Mouse (Mus musculus): ENCODE results near the gene AC124108.1. TPM values are rescaled to one million over a fixed set of nuclear protein-coding genes. Genes with fewer than 3 reads are reported as not detected.
A peak's percentile ranks its signal among the peaks of the same experiment; 100 is the strongest.
"Not testable (repeated sequence)": the region's sequence is repeated elsewhere in the genome, so short reads cannot be mapped to it uniquely, and the experiment has no call there.

AC124108.1 gene
- polyA plus RNA-seq, 1 experiment from 2014 or later: 0.07 TPM

- no peaks in the 10 kb centered on the region for H3K9me3 ChIP-seq (replicated peaks; ENCODE audit: low read length)
- DNase-seq (ENCODE audit: low spot score) (no peak), ATAC-seq (replicated peaks; ENCODE audit: low FRiP score, low read depth) (no peak)
- no peak overlapping the region for H3K4me2 ChIP-seq (ENCODE audit: low read length)
- peaks cover 9% of the 10 kb centered on the region for H3K4me1 ChIP-seq (replicated peaks; ENCODE audit: insufficient read depth, low read length)
- 52% methylated on average over 7 of the region's 7 CpGs for WGBS
- H3K27me3 ChIP-seq (ENCODE audit: insufficient read depth, low read length): no peaks in the 10 kb centered on the region
- H3K36me3 ChIP-seq (ENCODE audit: insufficient read depth, low read length): no peaks in the 10 kb centered on the region
- H3K4me3 ChIP-seq (replicated peaks; ENCODE audit: low read depth, low read length): no peak overlapping the region
- TF ChIP-seq CTCF (IDR thresholded peaks at IDR 0.05; ENCODE audit: low read depth): no peak
- H3K27ac ChIP-seq: no peak overlapping the region
- no peak overlapping the region for H3K9ac ChIP-seq (ENCODE audit: low read depth, low read length)
Measured at GRCm38 (mm10) chr1:132161211-132161880, 29.9 kb upstream of the AC124108.1 start.

GRCm38 (mm10) chr1:132162618-132163017, 28.6 kb upstream of the AC124108.1 start:
- not testable (repeated sequence) for H3K4me3 ChIP-seq (replicated peaks; ENCODE audit: low read depth, low read length); H3K9me3 ChIP-seq (replicated peaks; ENCODE audit: low read length); H3K27me3 ChIP-seq (ENCODE audit: insufficient read depth, low read length); ATAC-seq (replicated peaks; ENCODE audit: low FRiP score, low read depth); H3K4me2 ChIP-seq (ENCODE audit: low read length); H3K36me3 ChIP-seq (ENCODE audit: insufficient read depth, low read length); H3K4me1 ChIP-seq (replicated peaks; ENCODE audit: insufficient read depth, low read length); DNase-seq (ENCODE audit: low spot score); H3K27ac ChIP-seq; H3K9ac ChIP-seq (ENCODE audit: low read depth, low read length)
- 53% methylated on average over 9 of the region's 9 CpGs for WGBS
- peak; percentile 52 for TF ChIP-seq CTCF (IDR thresholded peaks at IDR 0.05; ENCODE audit: low read depth)

- no peaks in the 10 kb centered on the region for H3K4me1 ChIP-seq (replicated peaks; ENCODE audit: insufficient read depth, low read length)
- 22% methylated on average over 13 of the region's 13 CpGs for WGBS
- H3K4me2 ChIP-seq (ENCODE audit: low read length): no peak overlapping the region
- no peak for ATAC-seq (replicated peaks; ENCODE audit: low FRiP score, low read depth)
- no peaks in the 10 kb centered on the region for H3K27me3 ChIP-seq (ENCODE audit: insufficient read depth, low read length)
- no peak overlapping the region for H3K27ac ChIP-seq
- no peak for DNase-seq (ENCODE audit: low spot score)
- H3K9me3 ChIP-seq (replicated peaks; ENCODE audit: low read length): no peaks in the 10 kb centered on the region
- no peak overlapping the region for H3K4me3 ChIP-seq (replicated peaks; ENCODE audit: low read depth, low read length)
- H3K36me3 ChIP-seq (ENCODE audit: insufficient read depth, low read length): no peaks in the 10 kb centered on the region
- no peak for TF ChIP-seq CTCF (IDR thresholded peaks at IDR 0.05; ENCODE audit: low read depth)
- no peak overlapping the region for H3K9ac ChIP-seq (ENCODE audit: low read depth, low read length)
Measured at GRCm38 (mm10) chr1:132164780-132165518, 26.3 kb upstream of the AC124108.1 start.

- H3K4me1 ChIP-seq (replicated peaks; ENCODE audit: insufficient read depth, low read length): no peaks in the 10 kb centered on the region
- ATAC-seq (replicated peaks; ENCODE audit: low FRiP score, low read depth): no peak
- H3K4me2 ChIP-seq (ENCODE audit: low read length): no peak overlapping the region
- no peak overlapping the region for H3K9ac ChIP-seq (ENCODE audit: low read depth, low read length)
- no peak for DNase-seq (ENCODE audit: low spot score)
- H3K36me3 ChIP-seq (ENCODE audit: insufficient read depth, low read length): no peaks in the 10 kb centered on the region
- no peaks in the 10 kb centered on the region for H3K27me3 ChIP-seq (ENCODE audit: insufficient read depth, low read length)
- no peaks in the 10 kb centered on the region for H3K9me3 ChIP-seq (replicated peaks; ENCODE audit: low read length)
- peak; percentile 59 for TF ChIP-seq CTCF (IDR thresholded peaks at IDR 0.05; ENCODE audit: low read depth)
- H3K27ac ChIP-seq: no peak overlapping the region
- 68% methylated on average over 3 of the region's 3 CpGs for WGBS
- no peak overlapping the region for H3K4me3 ChIP-seq (replicated peaks; ENCODE audit: low read depth, low read length)
Measured at GRCm38 (mm10) chr1:132165859-132166258, 25.4 kb upstream of the AC124108.1 start.

- TF ChIP-seq CTCF (IDR thresholded peaks at IDR 0.05; ENCODE audit: low read depth): no peak
- no peaks in the 10 kb centered on the region for H3K27me3 ChIP-seq (ENCODE audit: insufficient read depth, low read length)
- no peaks in the 10 kb centered on the region for H3K9me3 ChIP-seq (replicated peaks; ENCODE audit: low read length)
- H3K4me2 ChIP-seq (ENCODE audit: low read length): peak overlapping the region; percentile 39
- H3K4me3 ChIP-seq (replicated peaks; ENCODE audit: low read depth, low read length): no peak overlapping the region
- H3K27ac ChIP-seq: no peak overlapping the region
- 7% methylated on average over 12 of the region's 12 CpGs for WGBS
- DNase-seq (ENCODE audit: low spot score) (peak; percentile 65), ATAC-seq (replicated peaks; ENCODE audit: low FRiP score, low read depth) (0 out of 2 replicates have a peak, but pooled peaks have one; percentile 36)
- H3K4me1 ChIP-seq (replicated peaks; ENCODE audit: insufficient read depth, low read length): no peaks in the 10 kb centered on the region
- no peaks in the 10 kb centered on the region for H3K36me3 ChIP-seq (ENCODE audit: insufficient read depth, low read length)
- no peak overlapping the region for H3K9ac ChIP-seq (ENCODE audit: low read depth, low read length)
Measured at GRCm38 (mm10) chr1:132168115-132168767, 23.0 kb upstream of the AC124108.1 start.

GRCm38 (mm10) chr1:132170698-132171097, 20.6 kb upstream of the AC124108.1 start:
- Histone ChIP-seq H3K36me3 (ENCODE audit: insufficient read depth, low read length) (no peaks in the 10 kb centered on the region), H3K9me3 (replicated peaks; ENCODE audit: low read length) (no peaks in the 10 kb centered on the region), H3K9ac (ENCODE audit: low read depth, low read length) (no peak overlapping the region), H3K27ac (no peak overlapping the region), H3K4me3 (replicated peaks; ENCODE audit: low read depth, low read length) (no peak overlapping the region), H3K4me2 (ENCODE audit: low read length) (no peak overlapping the region), H3K27me3 (ENCODE audit: insufficient read depth, low read length) (no peaks in the 10 kb centered on the region), H3K4me1 (replicated peaks; ENCODE audit: insufficient read depth, low read length) (no peaks in the 10 kb centered on the region)
- WGBS: 43% methylated on average over 6 of the region's 6 CpGs
- no peak for ATAC-seq (replicated peaks; ENCODE audit: low FRiP score, low read depth)
- no peak for TF ChIP-seq CTCF (IDR thresholded peaks at IDR 0.05; ENCODE audit: low read depth)
- DNase-seq (ENCODE audit: low spot score): no peak

Measured in kidney, postnatal 0 days (tissue).